Mouse (Mus musculus): ENCODE results near the gene Thap8. TPM values are rescaled to one million over a fixed set of nuclear protein-coding genes. Genes with fewer than 3 reads are reported as not detected.

Thap8 gene
- polyA plus RNA-seq, 1 experiment: not detected

- 0% methylated on average over 20 of the region's 20 CpGs for WGBS
- peaks cover 7% of the 10 kb centered on the region for H3K4me1 ChIP-seq (ENCODE audit: control insufficient read depth, insufficient read depth, low read length)
- peak overlapping the region; percentile 94 for H3K4me3 ChIP-seq (ENCODE audit: insufficient read depth, low read depth, low read length)
- H3K27ac ChIP-seq (ENCODE audit: insufficient read depth, low read depth, low read length): peak overlapping the region; percentile 77
- peak; percentile 92 for TF ChIP-seq POLR2A (IDR thresholded peaks at IDR 0.05; ENCODE audit: insufficient read depth, low read depth, low read length)
- no peak for TF ChIP-seq CTCF (IDR thresholded peaks at IDR 0.05; ENCODE audit: insufficient read depth, low read depth, low read length)
These were observed 42.4 kb downstream of the Thap8 start for GRCm38 (mm10) chr7:30322285-30322667.

- TF ChIP-seq POLR2A (IDR thresholded peaks at IDR 0.05; ENCODE audit: insufficient read depth, low read depth, low read length): no peak
- no peak for TF ChIP-seq CTCF (IDR thresholded peaks at IDR 0.05; ENCODE audit: insufficient read depth, low read depth, low read length)
- Histone ChIP-seq H3K4me3 (ENCODE audit: insufficient read depth, low read depth, low read length) (peak overlapping the region; percentile 39; the same call in 1 of the 2 replicates), H3K4me1 (ENCODE audit: control insufficient read depth, insufficient read depth, low read length) (peaks cover 8% of the 10 kb centered on the region), H3K27ac (ENCODE audit: insufficient read depth, low read depth, low read length) (no peak overlapping the region)
- WGBS: 34% methylated on average over 6 of the region's 6 CpGs
These were observed 43.0 kb downstream of the Thap8 start for GRCm38 (mm10) chr7:30322865-30323264.

DNA sequence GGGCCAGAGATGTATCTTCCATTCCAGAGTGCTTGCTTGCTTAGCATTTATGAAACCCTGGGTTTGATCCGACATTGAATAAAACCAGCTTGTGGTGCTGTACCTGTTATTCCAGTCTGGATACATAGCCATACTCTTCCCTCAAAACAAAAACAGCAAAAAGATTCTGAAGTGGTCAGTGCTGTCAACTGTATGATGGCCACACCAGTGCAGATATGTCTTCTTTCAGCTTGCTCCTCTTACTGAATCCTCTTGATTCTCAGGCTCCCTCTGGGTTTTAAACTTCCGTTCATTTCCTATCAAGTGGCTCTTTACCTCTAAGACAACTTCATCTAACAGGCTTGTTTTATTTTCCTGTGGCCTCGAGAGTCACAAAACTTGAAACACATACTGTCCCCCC, 43.9 kb downstream of the Thap8 start, which contains the start of gene Sdhaf1:
Gene Sdhaf1 (minus strand): TSS at position 101 of the 400 bp plus-strand sequence.
- WGBS: 77% methylated on average over 3 of the region's 3 CpGs
- Histone ChIP-seq H3K4me1 (ENCODE audit: control insufficient read depth, insufficient read depth, low read length) (peaks cover 8% of the 10 kb centered on the region), H3K4me3 (ENCODE audit: insufficient read depth, low read depth, low read length) (no peak within 1 kb of the TSS), H3K27ac (ENCODE audit: insufficient read depth, low read depth, low read length) (no peak within 1 kb of the TSS)
- TF ChIP-seq CTCF (IDR thresholded peaks at IDR 0.05; ENCODE audit: insufficient read depth, low read depth, low read length): no peak
- TF ChIP-seq POLR2A (IDR thresholded peaks at IDR 0.05; ENCODE audit: insufficient read depth, low read depth, low read length): no peak

- 77% methylated on average over 5 of the region's 5 CpGs for WGBS
- Histone ChIP-seq H3K4me1 (ENCODE audit: control insufficient read depth, insufficient read depth, low read length) (peaks cover 8% of the 10 kb centered on the region), H3K27ac (ENCODE audit: insufficient read depth, low read depth, low read length) (no peak overlapping the region), H3K4me3 (ENCODE audit: insufficient read depth, low read depth, low read length) (no peak overlapping the region)
- TF ChIP-seq CTCF (IDR thresholded peaks at IDR 0.05; ENCODE audit: insufficient read depth, low read depth, low read length) (no peak), POLR2A (IDR thresholded peaks at IDR 0.05; ENCODE audit: insufficient read depth, low read depth, low read length) (no peak)
These were observed 44.5 kb downstream of the Thap8 start for GRCm38 (mm10) chr7:30324300-30324944.

DNA sequence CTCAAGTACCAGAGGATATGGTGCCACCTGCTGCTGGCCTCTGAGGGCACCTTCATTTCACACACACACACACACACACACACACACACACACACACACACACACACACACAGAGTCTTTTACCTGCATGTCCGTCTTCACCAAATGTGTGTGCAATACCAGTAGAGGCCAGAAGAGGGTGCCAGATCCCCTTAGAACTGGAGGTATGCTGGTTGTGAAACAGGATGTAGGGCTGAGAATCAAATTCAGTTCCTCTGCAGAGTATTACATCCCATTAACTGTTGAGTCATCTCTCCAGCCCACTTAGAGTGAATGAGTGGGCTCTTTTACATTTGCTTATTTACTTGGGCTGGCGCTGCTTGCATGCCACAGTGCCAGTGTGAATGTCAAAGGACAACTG, 45.5 kb downstream of the Thap8 start:
- 31% methylated on average over 2 of the region's 2 CpGs for WGBS
- peaks cover 8% of the 10 kb centered on the region for H3K4me1 ChIP-seq (ENCODE audit: control insufficient read depth, insufficient read depth, low read length)

GRCm38 (mm10) chr7:30326427-30326826, 46.5 kb downstream of the Thap8 start:
- TF ChIP-seq CTCF (IDR thresholded peaks at IDR 0.05; ENCODE audit: insufficient read depth, low read depth, low read length): no peak
- TF ChIP-seq POLR2A (IDR thresholded peaks at IDR 0.05; ENCODE audit: insufficient read depth, low read depth, low read length): no peak
- H3K4me3 ChIP-seq (ENCODE audit: insufficient read depth, low read depth, low read length): no peak overlapping the region
- H3K27ac ChIP-seq (ENCODE audit: insufficient read depth, low read depth, low read length): no peak overlapping the region
- H3K4me1 ChIP-seq (ENCODE audit: control insufficient read depth, insufficient read depth, low read length): peaks cover 8% of the 10 kb centered on the region

More for the DNA sequence above, 45.5 kb downstream of the Thap8 start:
- H3K27ac ChIP-seq (ENCODE audit: insufficient read depth, low read depth, low read length): no peak overlapping the region
- no peak overlapping the region for H3K4me3 ChIP-seq (ENCODE audit: insufficient read depth, low read depth, low read length)
- TF ChIP-seq CTCF (IDR thresholded peaks at IDR 0.05; ENCODE audit: insufficient read depth, low read depth, low read length): no peak
- no peak for TF ChIP-seq POLR2A (IDR thresholded peaks at IDR 0.05; ENCODE audit: insufficient read depth, low read depth, low read length)

DNA sequence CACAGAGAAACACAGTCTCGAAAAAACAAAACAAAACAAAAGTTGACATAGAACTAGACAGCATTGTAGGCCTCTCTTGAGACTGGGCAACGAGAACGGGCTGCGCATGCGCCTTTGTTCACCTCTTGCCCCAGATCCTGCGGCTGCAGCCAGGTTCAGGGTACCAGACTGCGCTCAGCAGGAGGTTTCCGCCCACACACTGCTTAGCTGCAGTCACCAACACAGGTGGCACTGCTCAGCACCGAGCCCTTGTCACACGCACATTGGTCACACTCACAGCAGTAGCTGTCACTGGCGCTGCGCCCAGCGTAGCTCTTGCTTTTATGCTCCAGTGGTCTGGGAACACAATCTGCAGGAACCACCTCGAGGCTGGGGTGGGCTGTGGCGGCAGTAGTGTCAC, 47.2 kb downstream of the Thap8 start:
- Histone ChIP-seq H3K4me1 (ENCODE audit: control insufficient read depth, insufficient read depth, low read length) (peaks cover 5% of the 10 kb centered on the region), H3K27ac (ENCODE audit: insufficient read depth, low read depth, low read length) (no peak overlapping the region), H3K4me3 (ENCODE audit: insufficient read depth, low read depth, low read length) (no peak overlapping the region)
- TF ChIP-seq POLR2A (IDR thresholded peaks at IDR 0.05; ENCODE audit: insufficient read depth, low read depth, low read length): no peak
- no peak for TF ChIP-seq CTCF (IDR thresholded peaks at IDR 0.05; ENCODE audit: insufficient read depth, low read depth, low read length)
- 56% methylated on average over 15 of the region's 15 CpGs for WGBS

DNA sequence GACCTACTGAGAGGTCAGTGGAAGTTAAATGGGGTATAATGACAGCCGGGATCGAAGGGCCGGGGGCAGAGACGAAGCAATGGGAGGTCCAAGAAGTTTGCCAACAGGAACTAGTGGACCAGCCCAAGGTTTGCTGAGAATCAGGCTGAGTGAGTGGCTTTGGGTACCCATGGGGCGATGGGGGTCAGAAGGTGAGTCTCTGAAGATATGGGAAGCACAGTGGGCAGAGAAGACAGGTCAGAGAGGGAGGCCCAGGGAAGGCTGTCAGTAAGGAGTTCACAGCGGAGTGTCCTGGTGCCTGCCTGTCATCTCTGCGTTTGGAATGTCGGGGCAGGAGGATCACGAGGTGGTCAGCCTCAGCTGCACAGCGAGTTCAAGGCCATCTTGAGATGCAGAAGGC, 48.5 kb downstream of the Thap8 start:
- 58% methylated on average over 10 of the region's 10 CpGs for WGBS
- Histone ChIP-seq H3K4me1 (ENCODE audit: control insufficient read depth, insufficient read depth, low read length) (peaks cover 14% of the 10 kb centered on the region), H3K4me3 (ENCODE audit: insufficient read depth, low read depth, low read length) (no peak overlapping the region), H3K27ac (ENCODE audit: insufficient read depth, low read depth, low read length) (no peak overlapping the region)
- TF ChIP-seq CTCF (IDR thresholded peaks at IDR 0.05; ENCODE audit: insufficient read depth, low read depth, low read length): no peak

DNA sequence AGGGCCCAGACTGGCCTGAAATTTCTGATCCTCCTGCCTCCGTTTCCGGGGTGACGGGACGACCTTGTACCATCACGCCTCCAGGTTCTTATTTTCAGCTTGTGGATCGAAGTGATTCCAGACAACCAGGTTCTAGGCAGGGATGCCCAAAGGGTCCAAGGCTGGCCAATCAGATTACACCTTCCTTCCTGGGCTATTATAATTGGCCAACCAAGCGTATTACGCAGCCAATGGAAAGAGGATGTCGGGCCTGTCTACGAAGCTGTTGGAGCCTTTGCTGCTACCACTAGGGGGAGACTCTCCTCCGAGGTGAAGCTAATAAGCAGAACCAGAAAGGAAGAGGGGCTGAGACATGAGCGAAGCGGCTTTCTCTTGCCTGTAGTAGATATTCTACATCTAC, 52.0 kb downstream of the Thap8 start:
- H3K4me1 ChIP-seq (ENCODE audit: control insufficient read depth, insufficient read depth, low read length): peaks cover 28% of the 10 kb centered on the region
- WGBS: 2% methylated on average over 13 of the region's 13 CpGs
- TF ChIP-seq POLR2A (IDR thresholded peaks at IDR 0.05; ENCODE audit: insufficient read depth, low read depth, low read length): no peak
- TF ChIP-seq CTCF (IDR thresholded peaks at IDR 0.05; ENCODE audit: insufficient read depth, low read depth, low read length): peak; percentile 47
- H3K4me3 ChIP-seq (ENCODE audit: insufficient read depth, low read depth, low read length): peak overlapping the region; percentile 40
- peak overlapping the region; percentile 93 for H3K27ac ChIP-seq (ENCODE audit: insufficient read depth, low read depth, low read length)
